Mouse (Mus musculus): Measurements from ENCODE around the gene Adprh. TPM values are rescaled to one million over a fixed set of nuclear protein-coding genes. Genes with fewer than 3 reads are reported as not detected.

The Adprh gene
- polyA plus RNA-seq, 1 experiment from 2014 or later = 157 TPM

GRCm38 (mm10) chr16:38432498-38433425 lies 19.7 kb downstream of the Adprh start, which contains the start of gene Pla1a:
Gene Pla1a, minus strand, starts transcription at chr16:38433145.
- Histone ChIP-seq H3K27ac (no peak within 1 kb of the TSS), H3K36me3 (no peaks in the 10 kb centered on the region), H3K9ac (no peak within 1 kb of the TSS), H3K9me3 (no peaks in the 10 kb centered on the region), H3K27me3 (no peaks in the 10 kb centered on the region), H3K4me1 (replicated peaks) (no peaks in the 10 kb centered on the region), H3K4me2 (no peak within 1 kb of the TSS), H3K4me3 (no peak within 1 kb of the TSS)
- 80% methylated on average over 11 of the region's 11 CpGs for WGBS
- ATAC-seq (ENCODE audit: low FRiP score) = no peak

- no peak overlapping the region for H3K9ac ChIP-seq
- 51% methylated on average over 13 of the region's 13 CpGs for WGBS
- no peaks in the 10 kb centered on the region for H3K36me3 ChIP-seq
- no peak overlapping the region for H3K4me2 ChIP-seq
- no peak for ATAC-seq (ENCODE audit: low FRiP score)
- no peaks in the 10 kb centered on the region for H3K27me3 ChIP-seq
- no peaks in the 10 kb centered on the region for H3K9me3 ChIP-seq
- H3K4me3 ChIP-seq = no peak overlapping the region
- no peaks in the 10 kb centered on the region for H3K4me1 ChIP-seq (replicated peaks)
- no peak overlapping the region for H3K27ac ChIP-seq
These were observed 20.9 kb downstream of the Adprh start for GRCm38 (mm10) chr16:38431446-38432185.

- no peak overlapping the region for H3K4me2 ChIP-seq
- H3K4me1 ChIP-seq (replicated peaks) = no peaks in the 10 kb centered on the region
- H3K27ac ChIP-seq = no peak overlapping the region
- no peak overlapping the region for H3K4me3 ChIP-seq
- no peaks in the 10 kb centered on the region for H3K36me3 ChIP-seq
- no peak for ATAC-seq (ENCODE audit: low FRiP score)
- H3K27me3 ChIP-seq = no peaks in the 10 kb centered on the region
- 85% methylated on average over 1 of the region's 1 CpGs for whole genome bisulfite sequencing
- no peaks in the 10 kb centered on the region for H3K9me3 ChIP-seq
- no peak overlapping the region for H3K9ac ChIP-seq
These were observed 26.7 kb downstream of the Adprh start for GRCm38 (mm10) chr16:38425799-38426198.

GRCm38 (mm10) chr16:38425374-38425773 lies 27.1 kb downstream of the Adprh start:
- Histone ChIP-seq H3K9me3 (no peaks in the 10 kb centered on the region), H3K27ac (no peak overlapping the region), H3K4me2 (no peak overlapping the region), H3K27me3 (no peaks in the 10 kb centered on the region), H3K36me3 (no peaks in the 10 kb centered on the region), H3K4me3 (no peak overlapping the region), H3K9ac (no peak overlapping the region), H3K4me1 (replicated peaks) (no peaks in the 10 kb centered on the region)
- WGBS = 88% methylated on average over 2 of the region's 2 CpGs
- no peak for ATAC-seq (ENCODE audit: low FRiP score)

- Histone ChIP-seq H3K4me1 (replicated peaks) (no peaks in the 10 kb centered on the region), H3K36me3 (no peaks in the 10 kb centered on the region), H3K9ac (no peak overlapping the region), H3K9me3 (no peaks in the 10 kb centered on the region), H3K27me3 (no peaks in the 10 kb centered on the region), H3K27ac (no peak overlapping the region), H3K4me2 (no peak overlapping the region), H3K4me3 (no peak overlapping the region)
- no peak for ATAC-seq (ENCODE audit: low FRiP score)
- 86% methylated on average over 7 of the region's 7 CpGs for WGBS
These were observed 37.5 kb downstream of the Adprh start for GRCm38 (mm10) chr16:38414953-38415352.

GRCm38 (mm10) chr16:38408416-38408815 lies 44.1 kb downstream of the Adprh start:
- no peaks in the 10 kb centered on the region for H3K4me1 ChIP-seq (replicated peaks)
- no peaks in the 10 kb centered on the region for H3K27me3 ChIP-seq
- H3K4me2 ChIP-seq = no peak overlapping the region
- no peak overlapping the region for H3K9ac ChIP-seq
- H3K36me3 ChIP-seq = no peaks in the 10 kb centered on the region
- no peaks in the 10 kb centered on the region for H3K9me3 ChIP-seq
- ATAC-seq (ENCODE audit: low FRiP score) = no peak
- H3K27ac ChIP-seq = no peak overlapping the region
- H3K4me3 ChIP-seq = no peak overlapping the region
- 97% methylated on average over 8 of the region's 8 CpGs for WGBS

GRCm38 (mm10) chr16:38407584-38407983 lies 44.9 kb downstream of the Adprh start:
- H3K4me2 ChIP-seq = no peak overlapping the region
- no peak for ATAC-seq (ENCODE audit: low FRiP score)
- H3K9me3 ChIP-seq = no peaks in the 10 kb centered on the region
- no peak overlapping the region for H3K4me3 ChIP-seq
- no peaks in the 10 kb centered on the region for H3K27me3 ChIP-seq
- no peaks in the 10 kb centered on the region for H3K4me1 ChIP-seq (replicated peaks)
- H3K27ac ChIP-seq = no peak overlapping the region
- H3K36me3 ChIP-seq = no peaks in the 10 kb centered on the region
- no peak overlapping the region for H3K9ac ChIP-seq
- WGBS = 46% methylated on average over 5 of the region's 5 CpGs

GRCm38 (mm10) chr16:38406708-38407107 lies 45.8 kb downstream of the Adprh start:
- no peaks in the 10 kb centered on the region for H3K9me3 ChIP-seq
- no peak for ATAC-seq (ENCODE audit: low FRiP score)
- H3K4me3 ChIP-seq = no peak overlapping the region
- H3K27me3 ChIP-seq = no peaks in the 10 kb centered on the region
- no peak overlapping the region for H3K27ac ChIP-seq
- H3K9ac ChIP-seq = no peak overlapping the region
- H3K4me2 ChIP-seq = no peak overlapping the region
- no peaks in the 10 kb centered on the region for H3K4me1 ChIP-seq (replicated peaks)
- WGBS = 86% methylated on average over 6 of the region's 6 CpGs
- H3K36me3 ChIP-seq = no peaks in the 10 kb centered on the region

GRCm38 (mm10) chr16:38406293-38406692 lies 46.2 kb downstream of the Adprh start:
- ATAC-seq (ENCODE audit: low FRiP score) = no peak
- H3K4me3 ChIP-seq = no peak overlapping the region
- no peak overlapping the region for H3K9ac ChIP-seq
- H3K4me1 ChIP-seq (replicated peaks) = no peaks in the 10 kb centered on the region
- 73% methylated on average over 5 of the region's 5 CpGs for WGBS
- H3K27me3 ChIP-seq = no peaks in the 10 kb centered on the region
- no peaks in the 10 kb centered on the region for H3K36me3 ChIP-seq
- no peak overlapping the region for H3K27ac ChIP-seq
- H3K9me3 ChIP-seq = no peaks in the 10 kb centered on the region
- H3K4me2 ChIP-seq = no peak overlapping the region

- no peak overlapping the region for H3K4me2 ChIP-seq
- H3K36me3 ChIP-seq = no peaks in the 10 kb centered on the region
- no peak overlapping the region for H3K9ac ChIP-seq
- no peaks in the 10 kb centered on the region for H3K9me3 ChIP-seq
- WGBS = 90% methylated on average over 7 of the region's 7 CpGs
- peaks cover 13% of the 10 kb centered on the region for H3K4me1 ChIP-seq (replicated peaks)
- H3K4me3 ChIP-seq = no peak overlapping the region
- no peak overlapping the region for H3K27ac ChIP-seq
- ATAC-seq (ENCODE audit: low FRiP score) = no peak
- H3K27me3 ChIP-seq = no peaks in the 10 kb centered on the region
These were observed 48.9 kb downstream of the Adprh start for GRCm38 (mm10) chr16:38403639-38404038.

- Histone ChIP-seq H3K27me3 (no peaks in the 10 kb centered on the region), H3K4me2 (no peak overlapping the region), H3K9ac (no peak overlapping the region), H3K27ac (no peak overlapping the region), H3K4me1 (replicated peaks) (peaks cover 13% of the 10 kb centered on the region), H3K4me3 (no peak overlapping the region), H3K9me3 (no peaks in the 10 kb centered on the region), H3K36me3 (no peaks in the 10 kb centered on the region)
- no peak for ATAC-seq (ENCODE audit: low FRiP score)
- WGBS = 95% methylated on average over 6 of the region's 6 CpGs
These were observed 51.0 kb downstream of the Adprh start for GRCm38 (mm10) chr16:38401468-38401867.

- H3K9ac ChIP-seq = peak overlapping the region; percentile 68
- H3K36me3 ChIP-seq = no peaks in the 10 kb centered on the region
- H3K27ac ChIP-seq = peak overlapping the region; percentile 86
- peak overlapping the region; percentile 28; the same call in 1 of the 2 replicates for H3K4me3 ChIP-seq
- ATAC-seq (ENCODE audit: low FRiP score) = peak; percentile 64; the same call in 1 of the 2 replicates
- H3K9me3 ChIP-seq = no peaks in the 10 kb centered on the region
- H3K4me1 ChIP-seq (replicated peaks) = peaks cover 13% of the 10 kb centered on the region
- H3K4me2 ChIP-seq = peak overlapping the region; percentile 61
- 76% methylated on average over 9 of the region's 9 CpGs for WGBS
- H3K27me3 ChIP-seq = no peaks in the 10 kb centered on the region
These were observed 52.1 kb downstream of the Adprh start for GRCm38 (mm10) chr16:38400311-38400960.
